Mouse (Mus musculus) hematopoietic stem cell, adult 5-6 weeks (primary cell): Measurements from ENCODE around the gene Cstb. TPM values are rescaled to one million over a fixed set of nuclear protein-coding genes. Genes with fewer than 3 reads are reported as not detected.

Experiments
- ATAC-seq, 2 experiments: fragments of 125-278 bp in 1 of 2; replicated peaks in 1 of 2; 2 replicates each; pipeline ENCODE4 v1.8.0; 2016 to 2017; ENCODE audit warnings: inconsistent platforms in 2 of 2, mild to moderate bottlenecking in 2 of 2, moderate number of reproducible peaks in 2 of 2, low read depth in 1 of 2, moderate TSS enrichment in 1 of 2; ENCODE audit not compliant: low FRiP score in 2 of 2, poor library complexity in 2 of 2, severe bottlenecking in 2 of 2, insufficient read depth in 1 of 2, low TSS enrichment in 1 of 2
- total RNA-seq: library from RNA; stranded (forward); fragments of 172-1452, 232-1000 nt; gene quantifications from 2 replicates; pipeline ENCODE4 v1.2.3, GENCODE M21; 2017

Gene Cstb
- total RNA-seq: 28.9 and 59.0 TPM in 2 replicates

- ATAC-seq: peak; percentile 91
Measured at GRCm38 (mm10) chr10:78425181-78426041, at the start of gene Cstb. Gene Cstb (plus strand): TSS chr10:78425669.

- ATAC-seq: no peak
Measured at GRCm38 (mm10) chr10:78378516-78378915, 47.0 kb upstream of the Cstb start.

- ATAC-seq: no peak
Measured at GRCm38 (mm10) chr10:78383567-78383966, 41.9 kb upstream of the Cstb start.

GRCm38 (mm10) chr10:78385520-78385919 lies 39.9 kb upstream of the Cstb start:
- ATAC-seq: no peak

- no peak for ATAC-seq
Measured at GRCm38 (mm10) chr10:78388216-78388980, 37.1 kb upstream of the Cstb start.

GRCm38 (mm10) chr10:78390982-78391470 lies 34.4 kb upstream of the Cstb start:
- no peak for ATAC-seq

- peak; percentile 53 to 70 for ATAC-seq
Measured at GRCm38 (mm10) chr10:78392072-78392471, 33.4 kb upstream of the Cstb start.

- ATAC-seq: no peak
Measured at GRCm38 (mm10) chr10:78395377-78395776, 30.1 kb upstream of the Cstb start.

GRCm38 (mm10) chr10:78395819-78396624 lies 29.4 kb upstream of the Cstb start:
- ATAC-seq: peak; percentile 67 to 79

- no peak for ATAC-seq
Measured at GRCm38 (mm10) chr10:78396625-78396885, 28.9 kb upstream of the Cstb start.

GRCm38 (mm10) chr10:78399090-78399657 lies 26.3 kb upstream of the Cstb start:
- ATAC-seq: peak in 1 of 2 experiments; percentile 9; a peak in 1 of 4 replicates

GRCm38 (mm10) chr10:78401127-78401526 lies 24.3 kb upstream of the Cstb start:
- no peak for ATAC-seq

GRCm38 (mm10) chr10:78402301-78402922 lies 23.1 kb upstream of the Cstb start:
- no peak for ATAC-seq

GRCm38 (mm10) chr10:78406152-78406551 lies 19.3 kb upstream of the Cstb start:
- peak; percentile 71 to 73 for ATAC-seq

- ATAC-seq: no peak
Measured at GRCm38 (mm10) chr10:78407132-78407531, 18.3 kb upstream of the Cstb start.

- no peak for ATAC-seq
Measured at GRCm38 (mm10) chr10:78409035-78409788, 16.3 kb upstream of the Cstb start.
